Mouse (Mus musculus): Measurements from ENCODE around the gene Acin1. TPM values are rescaled to one million over a fixed set of nuclear protein-coding genes. Genes with fewer than 3 reads are reported as not detected.

Acin1 gene
- polyA plus RNA-seq (2015; fragmentation: Nextera tagmentation; extraction: Ambion mirVana), result 119 and 122 TPM in 2 replicates

DNA sequence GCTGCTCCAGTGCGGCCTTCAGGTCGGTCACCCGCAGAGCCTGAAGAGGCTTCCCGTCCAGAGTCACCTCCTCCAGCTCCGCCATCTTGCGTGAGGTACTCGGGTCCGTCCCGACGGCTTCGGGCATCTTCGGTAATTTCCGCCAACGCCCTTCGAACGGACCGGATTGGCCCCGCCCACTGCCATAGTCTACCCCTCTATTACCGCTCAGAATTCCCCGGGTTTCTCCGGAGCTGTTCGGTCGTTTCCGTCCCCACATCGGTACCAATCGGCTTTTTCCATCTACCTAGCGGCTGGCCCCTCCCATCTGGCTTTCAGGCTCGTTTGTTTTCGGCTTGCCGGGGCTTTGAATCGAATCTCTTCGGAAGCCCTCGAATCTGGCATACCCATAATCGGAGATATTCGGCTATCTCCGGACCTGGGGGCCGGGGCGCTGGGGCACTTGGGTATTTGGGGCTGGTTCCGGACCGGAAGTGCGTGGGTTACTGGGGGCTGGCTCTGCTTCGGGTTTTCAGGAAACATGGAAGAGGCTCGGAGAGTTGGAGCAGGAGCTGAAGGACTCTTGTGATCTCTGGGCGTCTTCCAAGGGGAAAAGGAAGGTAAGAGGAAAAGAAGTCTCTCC is at the start of gene Acin1:
Gene Acin1, minus strand, starts transcription at position 410 of the 622 bp plus-strand sequence.
- ATAC-seq (ENCODE audit: borderline replicate concordance, extremely low read depth, low FRiP score, low TSS enrichment), result peak; percentile 98
- Histone ChIP-seq H3K36me3 (peaks cover 37% of the 10 kb centered on the region), H3K4me2 (peak within 1 kb of the TSS; percentile 64), H3K9ac (peak within 1 kb of the TSS; percentile 98), H3K27me3 (no peaks in the 10 kb centered on the region), H3K27ac (peak within 1 kb of the TSS; percentile 97), H3K4me1 (peaks cover 20% of the 10 kb centered on the region), H3K4me3 (peak within 1 kb of the TSS; percentile 95), H3K9me3 (no peaks in the 10 kb centered on the region)
- under 1% methylated on average over 44 of the region's 44 CpGs for WGBS

DNA sequence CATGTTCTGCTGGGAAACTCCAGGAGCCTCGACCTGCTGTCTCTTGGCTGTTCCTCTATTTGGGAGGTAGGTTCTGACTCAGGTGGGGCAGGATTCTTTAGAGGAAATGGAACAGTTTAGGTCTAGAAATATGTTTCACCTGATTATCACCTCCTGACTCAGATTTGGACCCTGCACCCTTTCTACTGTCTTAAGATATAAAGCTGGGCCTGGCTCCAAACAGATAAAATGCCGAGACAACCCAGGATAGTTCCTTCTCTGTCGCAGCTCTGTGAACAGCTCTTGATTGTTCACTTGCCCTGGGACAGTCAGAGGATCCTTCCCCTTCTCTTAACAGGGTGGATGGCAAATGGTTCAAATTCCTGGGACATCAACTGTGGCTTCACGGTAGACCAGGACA is 48.5 kb upstream of the Acin1 start:
- Histone ChIP-seq H3K36me3 (no peaks in the 10 kb centered on the region), H3K4me1 (no peaks in the 10 kb centered on the region), H3K4me3 (no peak overlapping the region), H3K9me3 (no peaks in the 10 kb centered on the region), H3K4me2 (no peak overlapping the region), H3K27me3 (no peaks in the 10 kb centered on the region), H3K27ac (no peak overlapping the region), H3K9ac (no peak overlapping the region)
- ATAC-seq (ENCODE audit: borderline replicate concordance, extremely low read depth, low FRiP score, low TSS enrichment), result no peak
- WGBS, result 56% methylated on average over 4 of the region's 4 CpGs

- Histone ChIP-seq H3K27me3 (no peaks in the 10 kb centered on the region), H3K9me3 (no peaks in the 10 kb centered on the region), H3K9ac (no peak overlapping the region), H3K27ac (no peak overlapping the region), H3K4me1 (no peaks in the 10 kb centered on the region), H3K4me3 (no peak overlapping the region), H3K4me2 (no peak overlapping the region), H3K36me3 (no peaks in the 10 kb centered on the region)
- 60% methylated on average over 4 of the region's 4 CpGs for WGBS
- ATAC-seq (ENCODE audit: borderline replicate concordance, extremely low read depth, low FRiP score, low TSS enrichment), result no peak
These were observed 47.3 kb upstream of the Acin1 start for GRCm38 (mm10) chr14:54734004-54734403.

DNA sequence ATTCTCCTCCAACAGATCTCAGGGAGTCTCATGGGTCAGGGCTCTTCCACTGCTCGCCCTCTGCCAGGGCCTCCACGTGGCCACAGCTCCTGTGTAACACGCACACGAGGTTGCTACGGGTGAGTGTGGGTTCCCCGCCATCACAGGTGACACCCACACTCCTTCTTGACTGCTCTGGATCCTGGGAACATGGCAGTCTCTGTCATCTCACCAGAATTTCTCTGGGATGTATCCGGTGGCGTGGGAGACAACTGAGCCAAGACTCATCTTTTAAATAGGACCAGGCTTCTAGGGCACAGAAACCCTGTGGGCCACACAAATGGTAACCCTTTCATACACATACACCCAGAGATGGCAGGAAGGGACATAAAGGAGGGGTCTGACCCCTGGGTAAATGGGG is 45.5 kb upstream of the Acin1 start:
- H3K9me3 ChIP-seq, result no peaks in the 10 kb centered on the region
- H3K27me3 ChIP-seq, result no peaks in the 10 kb centered on the region
- no peak for ATAC-seq (ENCODE audit: borderline replicate concordance, extremely low read depth, low FRiP score, low TSS enrichment)
- WGBS, result 80% methylated on average over 8 of the region's 8 CpGs
- H3K4me3 ChIP-seq, result no peak overlapping the region
- H3K36me3 ChIP-seq, result no peaks in the 10 kb centered on the region
- no peak overlapping the region for H3K27ac ChIP-seq
- H3K4me2 ChIP-seq, result no peak overlapping the region
- H3K9ac ChIP-seq, result no peak overlapping the region
- no peaks in the 10 kb centered on the region for H3K4me1 ChIP-seq

GRCm38 (mm10) chr14:54730305-54730704 is 43.6 kb upstream of the Acin1 start:
- no peak for ATAC-seq (ENCODE audit: borderline replicate concordance, extremely low read depth, low FRiP score, low TSS enrichment)
- Histone ChIP-seq H3K9ac (no peak overlapping the region), H3K4me3 (no peak overlapping the region), H3K27ac (no peak overlapping the region), H3K36me3 (no peaks in the 10 kb centered on the region), H3K4me2 (no peak overlapping the region), H3K27me3 (no peaks in the 10 kb centered on the region), H3K9me3 (no peaks in the 10 kb centered on the region), H3K4me1 (no peaks in the 10 kb centered on the region)
- 70% methylated on average over 6 of the region's 6 CpGs for WGBS

DNA sequence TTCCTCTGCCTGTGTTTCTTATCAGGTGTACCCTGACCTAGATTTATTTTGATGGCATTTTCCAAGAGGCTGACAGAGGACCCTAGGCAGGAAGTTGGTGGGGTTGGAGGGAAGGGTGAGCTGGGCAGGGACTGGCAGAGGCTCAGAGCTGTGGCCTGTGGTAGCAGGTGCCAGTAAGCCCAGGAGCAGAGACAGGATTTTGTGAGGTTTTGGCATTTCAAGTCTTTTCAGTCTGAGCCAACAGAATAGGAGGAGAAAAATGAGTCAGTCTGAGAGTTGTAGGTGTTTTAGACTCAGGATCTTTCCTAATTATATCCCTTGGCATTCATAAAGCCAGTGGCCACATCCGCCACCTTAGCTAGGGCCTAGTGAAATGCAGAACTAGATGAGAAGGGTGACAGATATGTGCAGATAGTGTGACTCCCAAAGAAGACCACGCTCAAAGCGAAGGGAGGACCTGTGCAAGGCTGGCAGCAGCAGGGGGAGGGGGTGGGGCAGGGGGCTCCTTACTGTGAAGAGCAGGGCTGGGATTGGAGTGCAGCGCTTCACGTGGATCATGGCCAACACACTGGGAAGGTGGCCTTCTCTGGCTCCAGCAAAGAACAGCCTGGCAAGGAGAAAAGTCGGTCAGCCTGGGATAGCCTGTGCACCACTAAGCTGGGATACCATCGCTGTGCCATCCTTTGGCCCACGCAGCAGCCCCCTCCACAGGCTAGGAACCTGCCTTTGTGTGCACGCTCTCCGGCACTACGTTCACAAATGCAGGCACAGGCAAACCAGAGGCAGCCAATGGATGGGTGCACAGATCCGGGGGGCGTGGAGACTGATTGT is 42.3 kb upstream of the Acin1 start:
- 68% methylated on average over 13 of the region's 13 CpGs for WGBS
- Histone ChIP-seq H3K4me3 (no peak overlapping the region), H3K36me3 (no peaks in the 10 kb centered on the region), H3K27me3 (no peaks in the 10 kb centered on the region), H3K27ac (no peak overlapping the region), H3K9ac (no peak overlapping the region), H3K4me1 (no peaks in the 10 kb centered on the region), H3K4me2 (no peak overlapping the region), H3K9me3 (no peaks in the 10 kb centered on the region)
- ATAC-seq (ENCODE audit: borderline replicate concordance, extremely low read depth, low FRiP score, low TSS enrichment), result no peak

- Histone ChIP-seq H3K36me3 (no peaks in the 10 kb centered on the region), H3K9me3 (no peaks in the 10 kb centered on the region), H3K27ac (no peak overlapping the region), H3K4me3 (no peak overlapping the region), H3K27me3 (no peaks in the 10 kb centered on the region), H3K4me1 (no peaks in the 10 kb centered on the region), H3K9ac (no peak overlapping the region), H3K4me2 (no peak overlapping the region)
- no peak for ATAC-seq (ENCODE audit: borderline replicate concordance, extremely low read depth, low FRiP score, low TSS enrichment)
- WGBS, result 71% methylated on average over 5 of the region's 5 CpGs
These were observed 40.8 kb upstream of the Acin1 start for GRCm38 (mm10) chr14:54727565-54727964.

DNA sequence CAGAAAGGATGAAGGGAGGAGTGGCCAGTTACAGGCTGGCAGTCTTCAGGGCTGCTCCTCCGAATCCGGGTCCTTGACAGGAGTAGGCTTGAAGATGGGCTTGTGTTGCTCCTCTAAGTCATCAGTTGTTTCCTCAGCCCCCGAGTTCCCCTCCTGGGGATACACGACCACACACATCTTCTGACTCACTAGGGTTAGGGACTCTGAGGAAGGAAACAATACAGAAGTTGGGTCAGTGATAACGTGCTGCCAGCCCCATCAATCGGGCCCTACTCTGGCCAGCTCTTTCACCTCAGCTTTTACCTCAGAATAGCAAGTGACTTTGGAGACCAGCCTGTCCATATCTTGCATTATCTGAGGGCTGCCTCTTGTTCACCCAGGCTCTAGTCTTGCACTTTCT is 37.3 kb upstream of the Acin1 start:
- H3K9ac ChIP-seq, result no peak overlapping the region
- ATAC-seq (ENCODE audit: borderline replicate concordance, extremely low read depth, low FRiP score, low TSS enrichment), result no peak
- 64% methylated on average over 6 of the region's 6 CpGs for WGBS

GRCm38 (mm10) chr14:54721711-54722110 is 35.0 kb upstream of the Acin1 start:
- Histone ChIP-seq H3K9me3 (no peaks in the 10 kb centered on the region), H3K36me3 (no peaks in the 10 kb centered on the region), H3K27ac (no peak overlapping the region), H3K4me1 (no peaks in the 10 kb centered on the region), H3K27me3 (no peaks in the 10 kb centered on the region), H3K4me3 (no peak overlapping the region), H3K4me2 (no peak overlapping the region), H3K9ac (no peak overlapping the region)
- 73% methylated on average over 10 of the region's 10 CpGs for WGBS
- no peak for ATAC-seq (ENCODE audit: borderline replicate concordance, extremely low read depth, low FRiP score, low TSS enrichment)

More for the DNA sequence above, 37.3 kb upstream of the Acin1 start:
- H3K4me2 ChIP-seq, result no peak overlapping the region
- H3K36me3 ChIP-seq, result no peaks in the 10 kb centered on the region
- no peak overlapping the region for H3K27ac ChIP-seq
- H3K4me1 ChIP-seq, result no peaks in the 10 kb centered on the region
- no peaks in the 10 kb centered on the region for H3K9me3 ChIP-seq
- H3K4me3 ChIP-seq, result no peak overlapping the region
- H3K27me3 ChIP-seq, result no peaks in the 10 kb centered on the region

DNA sequence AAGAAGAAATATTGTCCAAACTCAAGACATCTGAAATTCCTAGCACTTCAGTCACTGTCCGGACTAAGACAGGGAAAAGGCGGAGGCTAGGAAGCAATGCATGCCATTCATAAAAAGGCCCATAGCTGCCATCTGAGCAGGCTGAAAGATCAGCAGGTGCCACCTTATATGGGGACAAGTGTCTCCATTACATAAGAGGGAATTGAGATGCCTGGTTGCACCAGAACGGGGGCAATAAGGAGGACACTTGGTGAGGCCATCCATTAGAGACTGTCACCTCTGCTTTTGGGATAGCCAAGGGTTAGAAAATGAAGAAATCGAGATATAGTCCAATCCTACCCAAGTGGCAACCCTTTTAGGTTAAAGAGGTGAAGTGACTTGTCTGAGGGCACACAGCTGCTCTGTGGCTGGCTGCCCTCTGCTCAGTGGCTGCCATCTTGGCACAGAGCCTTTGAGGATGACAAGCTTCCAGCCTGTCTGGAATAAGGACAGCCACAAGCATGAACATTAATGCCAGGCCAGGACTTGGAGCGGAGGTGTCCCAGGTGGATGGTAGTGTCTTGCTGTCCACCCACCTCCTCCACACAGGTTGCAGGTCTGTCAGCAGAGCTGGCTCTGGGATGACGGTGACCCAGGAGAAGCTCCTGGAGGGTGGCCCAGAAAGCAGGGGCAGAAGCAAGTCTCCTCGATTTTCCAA is 34.1 kb upstream of the Acin1 start:
- Histone ChIP-seq H3K9me3 (no peaks in the 10 kb centered on the region), H3K4me3 (no peak overlapping the region), H3K4me2 (no peak overlapping the region), H3K27ac (no peak overlapping the region), H3K36me3 (no peaks in the 10 kb centered on the region), H3K4me1 (no peaks in the 10 kb centered on the region), H3K27me3 (no peaks in the 10 kb centered on the region), H3K9ac (no peak overlapping the region)
- WGBS, result 83% methylated on average over 7 of the region's 7 CpGs
- ATAC-seq (ENCODE audit: borderline replicate concordance, extremely low read depth, low FRiP score, low TSS enrichment), result no peak

DNA sequence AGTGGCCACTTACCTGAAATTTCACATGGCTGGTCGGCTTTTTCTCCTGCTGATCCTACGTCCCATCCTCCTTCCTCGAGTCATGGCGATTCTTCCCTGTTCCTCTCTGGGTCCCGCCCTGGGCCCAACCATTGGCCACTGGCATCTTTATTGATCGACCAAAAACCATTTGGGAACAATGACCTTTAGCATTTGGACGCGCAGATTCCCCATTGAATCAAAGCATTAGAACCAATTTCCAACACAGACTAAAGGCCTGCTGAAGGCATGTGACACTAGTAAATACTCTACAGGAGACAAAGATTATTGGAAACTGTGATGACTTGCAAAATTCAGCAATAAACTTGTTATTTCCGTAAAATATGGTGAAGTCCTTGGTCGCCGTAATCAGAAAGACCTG is 33.3 kb upstream of the Acin1 start:
- no peak for ATAC-seq (ENCODE audit: borderline replicate concordance, extremely low read depth, low FRiP score, low TSS enrichment)
- Histone ChIP-seq H3K9ac (no peak overlapping the region), H3K9me3 (no peaks in the 10 kb centered on the region), H3K27me3 (peaks cover 5% of the 10 kb centered on the region; the same call in 1 of the 2 replicates), H3K27ac (no peak overlapping the region), H3K4me1 (peaks cover under 1% of the 10 kb centered on the region; the same call in 1 of the 2 replicates), H3K4me3 (no peak overlapping the region), H3K4me2 (no peak overlapping the region), H3K36me3 (no peaks in the 10 kb centered on the region)
- WGBS, result 92% methylated on average over 11 of the region's 11 CpGs

- H3K27me3 ChIP-seq, result peaks cover 8% of the 10 kb centered on the region; the same call in 1 of the 2 replicates
- no peak overlapping the region for H3K4me2 ChIP-seq
- H3K9ac ChIP-seq, result no peak overlapping the region
- H3K4me1 ChIP-seq, result peaks cover 5% of the 10 kb centered on the region
- no peak overlapping the region for H3K27ac ChIP-seq
- no peak for ATAC-seq (ENCODE audit: borderline replicate concordance, extremely low read depth, low FRiP score, low TSS enrichment)
- H3K4me3 ChIP-seq, result no peak overlapping the region
- no peaks in the 10 kb centered on the region for H3K36me3 ChIP-seq
- no peaks in the 10 kb centered on the region for H3K9me3 ChIP-seq
- WGBS, result 63% methylated on average over 1 of the region's 1 CpGs
These were observed 28.7 kb upstream of the Acin1 start for GRCm38 (mm10) chr14:54715402-54715801.
